Mouse (Mus musculus) small intestine, adult 2 months (tissue): ENCODE measurements around the gene Gnb5. TPM values are rescaled to one million over a fixed set of nuclear protein-coding genes. Genes with fewer than 3 reads are reported as not detected.

Experiments used
- H3K27ac ChIP-seq: fragments of 200-500 bp; 2 replicates; pipeline ENCODE4 v1.5.1; 2012; ENCODE audit warnings: low read depth, low read length, control low read depth, inconsistent platforms; ENCODE audit not compliant: insufficient read depth
- H3K27me3 ChIP-seq: fragments of 200-500 bp; 2 replicates; pipeline ENCODE4 v1.6.1; 2012; ENCODE audit warnings: mild to moderate bottlenecking, moderate library complexity, low read length, inconsistent platforms; ENCODE audit not compliant: control insufficient read depth, insufficient read depth
- H3K36me3 ChIP-seq: fragments of 200-500 bp; 2 replicates; pipeline ENCODE4 v1.6.1; 2012; ENCODE audit warnings: mild to moderate bottlenecking, low read length, control low read depth, inconsistent platforms; ENCODE audit not compliant: control insufficient read depth, insufficient read depth
- H3K4me1 ChIP-seq: fragments of 200-500 bp; 2 replicates; pipeline ENCODE4 v1.6.1; 2012; ENCODE audit warnings: low read length, inconsistent platforms, mixed read lengths; ENCODE audit not compliant: control insufficient read depth, insufficient read depth, insufficient read length
- H3K4me3 ChIP-seq: fragments of 200-500 bp; 2 replicates; pipeline ENCODE4 v1.5.1; 2012; ENCODE audit warnings: low read depth, mild to moderate bottlenecking, control low read depth, inconsistent platforms, low read length, moderate library complexity
- CTCF ChIP-seq: fragments of 200-500 bp; IDR thresholded peaks from 2 replicates; pipeline ENCODE4 v1.5.1; 2012; ENCODE audit warnings: low read depth, mild to moderate bottlenecking, control low read depth, inconsistent platforms, low read length, moderate library complexity, mixed read lengths; ENCODE audit not compliant: insufficient replicate concordance, insufficient read length; ENCODE audit errors: extremely low read depth
- POLR2A ChIP-seq: fragments of 200-500 bp; IDR thresholded peaks from 2 replicates; pipeline ENCODE4 v1.6.1; 2012; ENCODE audit warnings: low read depth, mild to moderate bottlenecking, control low read depth, inconsistent platforms, low read length, moderate library complexity
- WGBS: fragments of 180-500 bp; shearing (Covaris S2); methylation state at CpG from one replicate; pipeline ENCODE4 v1.1.7; 2018; 5-methylcytosine and 5-hydroxymethylcytosine counted together
- polyA plus RNA-seq: library from polyadenylated mRNA; depleted of rRNA; stranded (reverse); fragments of >200 nt; gene quantifications from 2 replicates; pipeline ENCODE4 v1.2.3, GENCODE M21; 2012; rRNA removed

Gnb5 gene
- polyA plus RNA-seq, 1 experiment, result 7.3 TPM

DNA sequence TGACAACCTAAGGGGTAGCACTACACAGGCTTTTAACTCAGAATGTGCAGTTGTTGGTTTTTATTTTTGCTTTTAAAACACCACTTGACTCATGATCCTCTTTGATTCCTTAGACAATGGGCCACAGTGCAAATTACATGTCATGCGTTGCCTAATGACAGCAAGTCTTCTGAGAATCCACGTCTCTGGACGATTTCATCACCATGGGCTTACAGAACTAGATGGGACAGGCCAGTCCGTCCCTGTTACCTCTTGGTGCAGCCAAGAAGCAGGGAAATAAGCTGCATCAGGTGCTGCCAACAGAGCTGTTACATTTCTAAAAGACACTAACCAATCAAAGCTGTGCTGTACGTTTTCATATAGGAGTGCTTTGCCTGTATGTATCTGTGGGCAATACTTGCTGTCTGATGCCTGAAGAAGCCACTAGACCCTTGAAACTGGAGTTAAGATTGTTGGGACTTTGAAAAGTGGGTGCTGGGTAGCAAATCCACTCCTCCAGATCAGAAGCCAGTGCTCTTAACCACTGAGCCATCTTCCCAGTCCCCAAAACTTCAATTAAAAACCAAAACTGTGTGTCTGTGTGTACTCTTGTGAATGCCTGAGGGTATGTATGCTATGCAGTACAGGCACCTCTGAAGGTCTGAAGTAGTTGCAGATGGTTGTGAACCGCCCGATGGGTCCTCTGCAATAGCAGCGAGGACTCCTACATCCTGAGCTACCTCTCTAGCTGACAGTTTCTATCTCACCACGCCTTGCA lies 79.3 kb downstream of the Gnb5 start:
- TF ChIP-seq POLR2A, result no peak
- no peak for TF ChIP-seq CTCF
- Histone ChIP-seq H3K36me3 (peaks cover 29% of the 10 kb centered on the region), H3K4me3 (no peak overlapping the region), H3K4me1 (peaks cover 11% of the 10 kb centered on the region; the same call in 1 of the 2 replicates), H3K27me3 (no peaks in the 10 kb centered on the region), H3K27ac (peak overlapping the region; percentile 86)
- 86% methylated on average over 9 of the region's 9 CpGs for WGBS

DNA sequence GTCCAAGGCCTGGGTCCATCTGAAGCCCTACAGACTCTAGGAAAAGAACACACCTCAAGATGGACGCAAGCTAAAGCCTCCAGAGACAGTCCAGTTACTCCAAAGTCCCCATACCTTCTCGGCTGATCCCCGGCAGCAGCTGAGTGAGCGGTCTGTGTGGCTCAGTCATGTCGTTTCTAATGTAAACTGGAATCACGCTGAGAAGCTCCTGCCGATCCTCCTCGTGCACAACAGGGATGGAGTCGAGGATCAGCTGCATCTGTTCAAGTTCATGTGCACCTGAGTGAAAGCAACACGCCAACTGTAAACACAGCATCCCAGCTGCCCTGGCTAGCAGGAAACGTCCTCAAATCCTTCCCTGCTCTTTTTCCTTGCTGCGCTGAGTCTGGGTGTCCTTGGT lies 87.2 kb downstream of the Gnb5 start:
- H3K4me3 ChIP-seq, result no peak overlapping the region
- WGBS, result 79% methylated on average over 12 of the region's 12 CpGs
- H3K27ac ChIP-seq, result no peak overlapping the region
- TF ChIP-seq CTCF (no peak), POLR2A (no peak)
- H3K4me1 ChIP-seq, result peaks cover 5% of the 10 kb centered on the region
- peaks cover 72% of the 10 kb centered on the region for H3K36me3 ChIP-seq
- H3K27me3 ChIP-seq, result no peaks in the 10 kb centered on the region

Other genes starting within 250 kb of the Gnb5 start
- gene Myo5a, start 235.3 kb upstream of the Gnb5 start, polyA plus RNA-seq, result 0.96 and 1.3 TPM in 2 replicates
- 10.9 and 12.1 TPM in 2 replicates for gene Myo5c, start 74.3 kb upstream of the Gnb5 start, polyA plus RNA-seq
- gene Bcl2l10, start 41.5 kb downstream of the Gnb5 start, polyA plus RNA-seq, result not detected in 2 replicates
- gene Mapk6, start 103.7 kb downstream of the Gnb5 start, polyA plus RNA-seq, result 7.6 and 28.9 TPM in 2 replicates
- 1.7 and 2.8 TPM in 2 replicates for gene Leo1, start 135.2 kb downstream of the Gnb5 start, polyA plus RNA-seq